Mouse (Mus musculus) fat pad, adult 2 months (tissue): ENCODE measurements around the gene Iqck.

Source experiments
- DNase-seq: peaks from one replicate; pipeline ENCODE4 v3.0.0-alpha.2; 2011; ENCODE audit warnings: low read depth, low spot score; ENCODE audit errors: extremely low read depth

Iqck gene

DNA sequence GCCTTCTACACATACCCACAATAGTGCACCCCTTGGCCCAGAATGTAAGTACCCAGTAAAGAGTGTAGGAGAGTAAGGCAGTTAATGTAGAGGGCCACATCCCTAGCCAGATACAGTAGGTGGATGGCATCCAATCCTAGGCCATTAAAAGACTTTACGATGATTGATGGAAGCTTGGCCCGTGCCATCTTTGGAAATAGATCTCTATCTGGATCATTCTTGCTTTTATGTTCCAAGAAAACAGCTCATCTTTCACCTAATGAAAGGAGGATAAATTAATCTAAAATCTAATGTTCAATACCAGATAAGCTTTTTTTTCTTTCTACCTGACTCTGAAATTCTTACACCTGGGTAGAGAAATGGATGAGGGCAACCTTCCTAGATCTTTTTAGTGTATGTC, 55.6 kb downstream of the Iqck start:
- DNase-seq: peak; percentile 78

DNA sequence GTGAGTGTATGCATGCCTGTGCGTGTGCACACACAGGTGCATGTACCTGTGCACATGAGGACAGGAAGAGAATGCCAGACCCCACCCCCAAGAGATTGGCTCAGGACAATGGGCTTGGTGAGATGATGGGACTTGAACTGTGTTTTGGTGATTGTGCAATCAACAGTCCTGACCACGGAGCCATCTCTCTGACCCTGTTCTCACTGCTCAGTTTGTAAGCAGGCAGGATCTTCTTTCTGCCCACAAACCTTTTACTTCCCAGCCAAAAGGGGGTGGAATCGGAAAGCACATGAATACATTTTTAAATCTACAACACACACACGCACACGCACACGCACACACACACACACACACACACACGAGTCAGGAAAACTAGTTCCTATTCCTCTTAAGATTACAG, 56.0 kb downstream of the Iqck start:
- peak; percentile 85 for DNase-seq

DNA sequence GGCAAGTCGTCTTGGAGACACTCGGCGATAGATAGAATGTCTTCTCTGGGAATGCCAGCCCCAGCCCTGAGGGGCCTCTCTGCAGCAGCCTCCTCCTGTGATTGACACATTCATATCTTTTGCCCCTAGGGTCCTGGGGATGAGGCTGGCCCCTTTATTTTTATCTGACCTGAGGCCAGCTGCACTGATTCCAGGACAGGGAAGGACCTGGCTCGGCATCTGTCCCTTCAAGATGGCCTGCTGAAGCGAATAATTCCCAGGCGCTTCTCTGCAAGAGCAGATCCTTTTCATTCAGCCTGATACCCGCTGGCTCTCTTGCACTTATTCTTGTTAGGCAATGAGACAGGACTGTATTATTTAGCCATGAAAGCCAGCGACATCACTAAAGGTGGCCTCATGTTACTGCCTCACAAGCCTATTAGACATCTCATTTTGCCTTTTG, 56.5 kb downstream of the Iqck start:
- DNase-seq: no peak

DNA sequence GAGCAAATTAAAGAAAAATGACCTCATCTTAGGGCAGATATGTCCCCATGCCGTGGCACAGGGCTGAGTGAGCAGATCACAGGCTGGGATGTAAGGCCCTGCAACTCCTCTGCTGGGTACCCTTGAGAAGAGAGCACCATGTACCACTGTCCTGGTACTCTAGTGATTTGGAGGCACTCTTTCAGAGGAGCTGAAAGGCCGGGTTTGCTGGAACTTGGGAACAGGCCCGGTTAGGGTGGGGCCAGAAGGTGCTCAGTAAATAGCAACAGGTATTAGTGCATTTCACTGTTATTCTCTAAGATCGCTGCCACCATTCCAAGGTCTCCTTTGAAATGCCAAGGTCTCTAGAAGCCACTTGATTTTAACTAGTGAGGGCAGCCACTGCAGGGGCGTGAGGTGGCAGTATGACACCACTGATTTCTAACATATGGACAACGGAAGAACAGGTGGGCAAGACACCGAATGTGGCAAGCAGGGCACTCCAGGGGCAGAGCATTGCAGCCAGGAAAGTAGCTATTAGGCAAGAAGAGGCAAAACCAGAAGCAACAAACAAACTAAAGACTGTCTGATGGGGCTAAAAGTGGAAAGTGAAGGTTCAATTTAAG, 59.1 kb downstream of the Iqck start:
- no peak for DNase-seq

DNA sequence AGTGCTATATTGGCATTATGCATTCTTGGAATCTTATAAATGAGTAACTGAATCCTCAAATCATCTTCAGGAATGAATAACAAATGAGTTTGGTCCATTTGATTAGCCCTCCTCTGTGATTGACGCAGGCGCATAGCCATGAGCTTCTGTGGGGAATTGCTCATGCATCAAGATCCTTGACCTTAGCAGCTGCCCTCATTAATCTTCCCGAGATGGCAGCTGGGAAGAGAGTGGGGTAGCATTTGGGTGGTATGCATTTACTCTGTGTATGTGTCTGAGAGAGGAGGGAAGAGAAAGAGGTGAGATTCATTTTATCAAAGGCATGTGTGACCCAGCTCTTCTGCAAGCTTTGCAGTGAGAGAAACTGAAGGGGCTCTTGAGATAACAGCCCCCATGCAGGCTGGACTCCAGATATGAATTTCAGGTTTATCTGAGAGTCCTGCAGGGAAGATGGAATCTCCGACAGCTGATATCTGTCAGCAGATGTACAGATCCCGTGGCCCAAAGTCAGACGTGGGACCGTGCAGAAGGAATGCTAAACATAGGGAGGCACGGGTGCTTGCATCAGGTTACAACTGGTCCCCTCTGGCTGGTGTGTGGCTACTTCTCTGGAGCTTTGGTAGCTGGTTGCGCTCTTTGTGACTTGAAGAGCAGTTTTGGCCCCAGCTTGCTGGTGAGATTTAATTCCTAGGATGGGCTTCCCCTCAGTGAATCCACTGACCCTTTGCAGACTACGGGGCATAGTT, 63.9 kb downstream of the Iqck start:
- DNase-seq: no peak

DNA sequence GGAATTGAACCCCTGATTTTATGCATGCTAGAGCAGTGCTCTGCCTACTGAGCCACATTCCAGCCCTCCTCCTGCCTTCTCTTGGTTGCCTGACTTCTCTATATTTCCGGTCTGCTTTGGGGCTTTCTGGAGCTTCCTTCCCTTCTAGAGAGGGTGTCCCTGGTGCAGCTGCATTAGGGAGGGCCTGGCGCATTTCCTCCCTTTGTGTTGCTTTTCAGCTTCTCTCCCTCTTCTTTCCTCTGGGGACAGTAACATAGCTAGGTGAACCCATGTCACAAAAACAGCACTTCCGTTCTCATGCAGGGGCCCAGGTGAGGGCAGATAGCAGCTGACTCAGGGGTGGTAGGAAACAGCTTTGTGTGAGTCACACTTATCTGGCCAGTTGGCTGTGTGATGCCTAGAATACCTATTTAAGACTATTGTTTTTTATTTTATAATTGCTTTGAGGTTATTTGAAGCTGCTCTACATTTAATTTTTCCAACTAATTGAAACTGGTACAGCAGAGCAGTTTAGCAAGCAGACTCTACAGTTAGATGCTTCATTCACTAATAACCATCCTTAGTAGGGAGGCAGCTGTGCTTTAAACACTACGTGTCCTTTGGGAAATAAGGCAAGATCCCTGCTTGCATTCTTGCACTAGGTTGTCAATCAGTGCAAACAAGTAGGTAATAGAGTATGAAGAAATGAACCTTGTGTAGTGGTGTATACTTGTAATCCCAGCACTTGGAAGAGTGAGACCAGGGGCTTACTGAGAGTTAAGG, 67.1 kb downstream of the Iqck start:
- DNase-seq: no peak

DNA sequence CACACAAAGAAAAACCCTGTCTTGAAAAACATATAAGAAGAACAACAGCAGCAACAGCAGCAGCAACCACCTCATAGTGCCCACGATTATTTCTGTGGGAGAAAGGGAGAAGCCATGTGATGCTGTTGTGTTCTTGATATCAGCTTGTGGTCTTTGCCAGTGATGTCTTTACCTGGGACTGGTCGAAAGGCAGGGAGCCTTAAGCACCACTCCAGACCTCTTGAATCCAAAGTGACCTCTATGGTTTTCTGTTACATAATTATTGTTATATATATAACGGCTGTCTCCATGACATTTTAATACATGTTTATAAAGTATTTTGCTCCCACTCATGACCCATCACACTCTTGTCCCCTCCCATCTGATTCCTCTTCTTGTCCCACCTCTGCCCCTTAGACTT, 70.0 kb downstream of the Iqck start:
- no peak for DNase-seq

DNA sequence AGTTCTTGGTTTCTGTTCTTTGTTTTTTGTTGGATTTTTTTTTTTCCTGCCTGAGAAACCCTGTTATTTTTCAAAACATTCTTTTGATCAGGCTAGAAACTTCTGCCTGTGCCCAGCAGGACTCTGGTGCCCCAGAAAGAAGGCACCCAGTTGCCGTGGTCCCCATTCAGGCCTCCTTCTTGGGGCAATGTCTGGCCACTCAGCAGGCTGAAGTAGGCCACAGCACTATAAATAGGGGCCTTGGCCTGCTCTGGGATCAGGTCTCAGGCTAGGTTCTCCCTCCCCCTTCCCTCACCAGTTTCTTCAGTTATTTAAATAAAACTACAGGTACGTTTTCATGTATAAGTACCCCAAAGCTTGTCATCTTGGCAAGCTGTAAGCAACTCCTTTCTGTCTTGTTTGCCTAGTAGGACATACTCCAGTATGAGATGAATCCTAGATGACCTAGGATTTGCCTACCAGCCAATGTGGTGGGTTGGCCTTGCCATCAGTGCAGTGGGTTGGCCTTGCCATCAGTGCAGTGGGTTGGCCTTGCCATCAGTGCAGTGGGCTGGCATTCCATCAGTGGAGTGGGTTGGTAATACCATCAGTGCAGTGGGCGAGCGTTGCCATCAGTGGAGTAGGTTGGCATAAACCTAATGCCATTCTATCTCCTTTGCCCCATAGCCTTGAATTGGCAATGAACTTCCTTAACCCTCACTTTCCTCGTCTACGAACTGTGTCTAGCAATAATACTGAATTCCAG, 71.1 kb downstream of the Iqck start:
- DNase-seq: no peak

DNA sequence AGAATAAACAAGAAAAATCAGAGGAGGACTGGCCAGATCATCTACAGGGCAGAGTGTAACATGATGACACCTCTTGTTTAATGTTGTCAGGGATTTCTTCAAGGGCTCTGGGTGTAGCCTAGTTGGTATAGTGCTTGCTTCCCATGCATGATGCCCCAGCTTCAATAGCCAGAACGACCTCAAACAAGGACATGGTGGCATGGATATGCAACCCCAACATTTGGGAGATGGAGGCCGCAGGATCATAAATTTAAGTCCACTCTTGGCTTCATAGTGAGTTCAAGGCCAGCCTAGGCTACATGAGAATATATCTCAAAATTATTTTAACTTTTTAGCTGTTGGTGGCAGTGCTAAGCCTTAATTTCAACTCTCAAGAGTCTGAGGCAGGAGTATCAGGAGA, 71.7 kb downstream of the Iqck start:
- DNase-seq: no peak

DNA sequence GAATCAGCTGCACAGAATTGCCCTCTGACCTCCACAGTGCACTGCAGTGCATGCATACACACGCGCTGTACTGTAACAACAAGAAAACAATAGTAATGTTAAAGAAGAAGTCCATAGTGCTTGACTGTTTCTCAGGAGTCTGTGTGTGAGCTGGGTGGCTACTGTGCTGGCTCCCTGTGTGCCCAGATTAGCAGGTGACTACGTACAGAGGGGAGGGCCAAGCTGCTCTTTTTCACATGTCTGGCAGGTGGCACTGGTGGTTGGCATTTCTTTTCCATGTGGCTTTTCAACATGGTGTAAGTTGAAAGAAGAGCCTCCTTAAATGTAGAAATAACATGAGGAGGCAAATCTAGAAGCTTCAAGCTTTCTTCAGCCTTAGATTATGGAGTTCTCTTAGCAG, 72.8 kb downstream of the Iqck start:
- no peak for DNase-seq

DNA sequence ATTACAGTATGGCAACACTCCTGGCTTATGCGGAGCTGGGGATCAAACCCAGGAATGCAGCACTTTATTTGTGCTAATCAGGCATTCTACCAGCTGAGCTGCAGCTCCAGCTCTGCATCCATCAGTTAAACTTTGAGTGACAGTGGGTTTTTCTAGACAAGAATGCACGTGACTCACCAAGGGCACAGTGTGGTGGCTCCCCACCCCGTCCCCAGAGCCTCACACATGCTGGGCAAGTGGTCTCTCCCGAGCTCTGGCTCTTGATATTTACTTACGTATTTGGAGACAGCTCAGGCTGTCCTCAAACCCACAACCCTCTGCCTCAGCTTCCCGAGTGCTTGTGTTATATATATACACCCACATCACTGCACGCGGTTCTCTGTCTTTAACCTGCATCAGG, 73.4 kb downstream of the Iqck start:
- DNase-seq: no peak

DNA sequence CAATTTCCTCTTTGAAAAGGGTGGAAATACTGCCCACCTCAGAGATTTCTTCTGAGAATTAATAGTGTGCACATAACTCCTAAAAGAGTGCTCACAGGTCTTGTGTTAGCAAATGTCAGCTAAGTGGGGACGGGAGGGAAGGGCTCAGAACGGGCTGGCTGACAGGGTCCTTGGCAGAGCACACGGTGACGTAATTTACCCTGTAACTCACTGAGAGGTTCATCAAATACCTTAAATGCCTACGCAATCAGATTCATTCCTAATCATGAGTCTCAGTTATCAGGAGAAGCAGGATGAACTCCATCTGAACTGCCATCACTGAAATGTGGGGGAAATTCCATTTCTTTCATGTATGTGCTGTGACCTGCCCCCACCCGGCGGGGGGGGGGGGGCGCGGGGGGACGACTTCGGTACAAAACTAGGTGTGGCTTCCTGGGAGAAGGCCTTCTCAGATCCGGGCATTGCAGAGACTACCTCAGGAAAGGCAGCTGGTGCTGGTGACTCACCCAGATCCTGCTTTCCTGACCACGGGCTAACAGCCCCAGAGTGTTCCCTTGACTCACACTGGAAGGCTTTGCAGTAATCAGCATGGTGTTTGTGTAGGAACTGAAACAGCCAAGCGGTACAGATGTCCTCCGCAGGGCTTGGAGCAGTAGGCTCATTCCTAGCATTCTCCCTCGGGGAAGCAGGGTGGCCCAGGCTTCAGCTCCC, 74.2 kb downstream of the Iqck start:
- peak; percentile 63 for DNase-seq

DNA sequence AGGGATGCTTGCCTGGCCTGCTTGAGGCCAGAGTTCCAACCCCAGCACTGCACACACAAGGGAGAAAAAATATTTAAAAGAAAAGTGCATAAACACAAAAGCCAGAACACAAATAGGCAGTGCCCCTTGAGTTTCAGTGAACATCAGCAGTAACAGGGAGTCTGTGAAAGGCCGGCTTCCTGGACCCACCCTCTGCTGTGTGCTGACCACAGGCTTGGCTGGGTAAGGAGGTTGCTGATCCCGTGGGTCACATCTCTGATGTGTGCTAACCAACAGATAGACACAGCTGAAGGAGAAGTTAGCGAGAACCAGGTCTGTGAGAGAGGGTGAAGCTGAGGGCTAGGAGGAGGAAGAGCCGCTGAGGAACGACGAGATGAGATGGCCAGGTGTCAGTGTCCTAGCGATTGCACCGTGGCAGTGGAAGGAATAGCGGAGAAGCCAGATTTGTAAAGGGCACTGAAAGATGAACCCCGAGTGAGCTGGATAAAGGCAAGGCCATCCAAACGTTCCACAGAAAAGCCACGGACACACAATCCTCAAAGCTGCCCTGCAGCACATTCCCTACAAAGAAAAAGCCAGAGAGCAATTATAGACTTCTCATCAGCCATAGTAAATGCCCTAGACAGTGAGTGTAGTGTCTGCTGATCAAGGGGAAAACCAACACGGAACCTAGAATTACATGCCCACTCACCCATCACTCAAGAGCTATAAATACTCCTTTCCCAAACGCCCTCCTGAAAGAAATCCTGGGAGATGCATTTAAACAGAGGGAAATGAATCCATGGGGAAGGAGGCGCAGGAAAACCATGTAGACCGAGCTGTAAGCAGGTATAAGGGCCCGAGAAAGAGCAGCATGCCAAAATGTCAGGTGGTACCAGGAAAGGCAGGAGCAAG, 76.2 kb downstream of the Iqck start:
- no peak for DNase-seq

DNA sequence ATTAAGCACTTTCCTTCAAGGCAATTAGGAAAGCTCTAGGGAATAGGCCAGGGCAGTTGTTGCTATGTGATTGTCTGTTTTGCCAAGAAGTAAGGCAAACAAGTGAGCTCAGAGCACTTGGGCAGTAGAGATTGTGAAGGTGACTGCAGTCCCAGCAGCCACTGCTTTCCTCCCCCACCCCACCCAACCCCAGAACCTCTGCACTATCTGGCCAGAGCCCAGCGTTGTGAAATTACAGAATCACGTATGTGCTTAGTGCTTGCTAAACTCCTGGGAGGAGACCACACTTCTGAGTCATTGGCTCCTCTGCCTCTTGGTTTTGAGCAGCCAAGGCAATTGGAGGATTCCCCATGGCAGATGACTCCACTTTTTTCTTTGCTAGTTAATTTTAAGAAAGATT, 79.8 kb downstream of the Iqck start:
- DNase-seq: peak; percentile 98

DNA sequence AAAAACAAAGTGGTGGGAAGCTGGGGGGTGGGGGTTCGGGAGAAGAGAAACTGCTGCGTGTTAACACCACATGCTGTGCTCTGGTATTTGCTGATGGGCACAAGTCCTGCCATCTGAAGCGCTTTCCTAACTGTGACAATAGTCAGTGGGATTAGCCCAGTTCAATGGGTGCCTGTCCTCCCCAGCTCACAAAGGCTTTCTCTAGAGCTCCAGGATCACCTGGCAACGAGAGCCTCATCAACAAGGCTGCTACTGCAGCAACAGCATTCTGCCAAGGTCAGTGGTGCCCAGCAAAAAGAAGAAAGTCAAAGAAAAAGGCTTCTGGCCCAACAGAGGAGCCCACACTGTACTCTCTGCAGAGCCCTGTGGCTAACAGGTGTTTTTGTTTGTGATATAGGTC, 81.3 kb downstream of the Iqck start:
- no peak for DNase-seq

DNA sequence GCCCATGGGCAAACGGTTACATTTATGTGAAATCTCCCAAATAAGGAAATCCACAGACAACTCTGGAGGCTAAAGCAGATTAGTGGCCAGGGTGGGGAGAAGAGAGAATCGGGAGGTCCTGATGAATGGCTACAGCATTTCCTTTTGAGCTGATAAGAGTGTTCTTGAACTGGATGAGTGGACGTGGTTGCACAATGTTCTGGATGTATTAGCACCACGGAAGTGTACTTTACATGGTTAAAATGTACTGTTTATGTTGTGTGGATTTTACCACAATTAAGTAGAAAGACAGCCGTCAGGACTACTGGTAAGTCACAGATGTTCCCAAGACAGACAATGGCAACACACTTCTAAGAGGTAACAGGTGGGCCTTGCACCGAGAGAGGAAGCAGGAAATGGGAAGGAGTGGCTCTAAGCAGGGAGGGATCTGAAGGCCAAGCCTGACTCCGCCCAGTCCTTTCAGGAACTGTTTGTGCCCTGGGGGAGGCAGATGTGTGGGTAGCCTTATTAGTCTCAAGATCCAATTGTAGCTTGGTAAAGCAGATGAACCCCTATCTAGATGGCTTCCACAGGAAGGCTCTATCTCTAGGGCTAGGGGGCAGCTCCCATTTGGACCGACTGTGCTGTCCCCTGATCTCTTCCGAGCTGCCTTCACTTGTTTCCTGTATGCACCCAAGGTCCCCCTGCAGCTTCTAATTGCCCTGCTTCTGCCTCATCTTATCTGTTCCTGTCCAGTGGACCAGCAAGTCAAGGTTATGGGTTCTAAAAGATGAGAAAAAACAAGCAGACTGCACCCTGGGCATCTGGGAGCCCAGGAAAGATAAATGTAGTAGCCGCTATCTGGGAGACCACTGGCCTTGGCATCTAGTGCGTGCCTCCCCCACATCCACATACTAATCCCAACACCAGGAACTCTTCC, 82.2 kb downstream of the Iqck start:
- no peak for DNase-seq

DNA sequence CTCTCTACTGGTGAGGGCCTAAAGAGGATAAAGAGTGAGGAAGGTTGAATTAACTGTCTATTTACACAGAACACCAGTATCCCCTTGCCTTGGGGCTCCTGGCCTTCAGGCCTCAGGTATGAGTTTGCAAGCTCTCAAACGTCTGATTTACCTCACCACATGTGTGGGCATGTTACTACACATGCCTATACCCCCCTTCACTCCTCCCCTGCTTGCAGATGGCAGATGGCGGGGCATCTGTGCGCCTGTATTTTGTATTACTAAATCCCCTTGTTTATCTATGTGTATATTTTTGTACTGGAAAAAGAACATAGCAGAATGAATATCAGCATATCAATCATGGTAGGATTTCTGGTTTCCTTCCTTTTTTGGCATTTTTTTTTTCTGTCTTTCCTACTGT, 86.7 kb downstream of the Iqck start:
- no peak for DNase-seq

DNA sequence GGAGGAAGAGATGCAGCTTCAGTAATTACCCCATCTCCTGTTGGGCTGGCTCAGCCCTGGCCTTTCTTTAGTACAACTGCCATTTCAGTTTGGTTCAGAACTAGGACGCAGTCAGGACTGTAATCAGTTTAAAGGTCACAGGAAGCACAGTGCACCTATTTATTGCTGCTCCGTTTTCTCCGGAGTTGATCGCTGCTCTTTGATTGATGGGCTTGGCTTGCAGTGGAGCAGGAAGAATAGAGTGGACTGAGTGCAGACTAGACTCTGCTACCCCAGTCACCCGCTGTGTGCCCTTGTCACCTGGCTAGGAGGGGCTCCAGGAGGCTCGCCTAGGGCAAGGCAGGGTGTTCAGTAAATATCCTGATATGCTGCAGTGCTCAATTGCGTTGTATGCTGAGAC, 87.6 kb downstream of the Iqck start:
- no peak for DNase-seq

DNA sequence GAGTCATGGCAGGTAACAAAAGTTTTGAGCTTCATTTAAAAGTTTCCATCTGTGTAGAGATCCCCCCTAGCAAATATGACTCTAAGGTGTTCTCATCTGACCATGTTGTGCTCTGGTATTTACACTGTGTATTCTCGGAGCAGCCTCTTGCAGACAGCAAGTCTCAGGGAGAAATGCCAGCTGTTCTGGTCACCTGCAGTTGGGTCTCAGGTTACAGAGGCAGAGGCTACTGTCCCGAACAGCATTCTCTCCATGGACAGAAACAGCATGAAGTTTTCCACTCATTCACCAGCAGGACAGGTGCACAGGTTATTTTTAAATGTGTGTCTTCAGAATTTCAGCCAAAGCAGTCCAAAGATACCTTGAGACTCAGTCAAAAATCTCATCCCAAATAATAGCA, 89.3 kb downstream of the Iqck start:
- no peak for DNase-seq
